Mouse (Mus musculus) cerebellum, adult 2 months (tissue): ENCODE results near the gene Cdhr3. TPM values are rescaled to one million over a fixed set of nuclear protein-coding genes. Genes with fewer than 3 reads are reported as not detected.
"Not testable (repeated sequence)": the region's sequence is repeated elsewhere in the genome, so short reads cannot be mapped to it uniquely, and the experiment has no call there.

Source experiments
- DNase-seq, 2 experiments: peaks; one replicate each; pipeline ENCODE4 v3.0.0; 2021
- H3K27ac ChIP-seq: fragments of 200-500 bp; 2 replicates; pipeline ENCODE4 v1.5.1; 2012; ENCODE audit warnings: low read length, control low read depth, inconsistent platforms; ENCODE audit not compliant: insufficient read depth
- H3K27me3 ChIP-seq: fragments of 200-500 bp; 2 replicates; pipeline ENCODE4 v1.6.1; 2012; ENCODE audit warnings: inconsistent platforms, mild to moderate bottlenecking, low read length, moderate library complexity; ENCODE audit not compliant: control insufficient read depth, insufficient read depth
- H3K4me1 ChIP-seq: fragments of 200-500 bp; 2 replicates; pipeline ENCODE4 v1.6.1; 2011; ENCODE audit warnings: low read length; ENCODE audit not compliant: control insufficient read depth, insufficient read depth
- H3K4me3 ChIP-seq: fragments of 200-500 bp; replicated peaks from 2 replicates; pipeline ENCODE3; 2011; ENCODE audit warnings: mild to moderate bottlenecking, low read depth, low read length, control low read depth; ENCODE audit not compliant: insufficient read depth
- CTCF ChIP-seq: fragments of 200-500 bp; IDR thresholded peaks from 2 replicates; pipeline ENCODE4 v1.5.1; 2011; ENCODE audit warnings: low read depth, mild to moderate bottlenecking, control low read depth, low read length, moderate library complexity, borderline replicate concordance; ENCODE audit not compliant: insufficient read depth
- POLR2A ChIP-seq: fragments of 200-500 bp; IDR thresholded peaks from 2 replicates; pipeline ENCODE4 v1.6.1; 2011; ENCODE audit warnings: low read length, control low read depth, borderline replicate concordance; ENCODE audit not compliant: insufficient read depth
- WGBS: fragments of 180-500 bp; shearing (Covaris S2); methylation state at CpG from one replicate; pipeline ENCODE4 v1.1.7; 2018; 5-methylcytosine and 5-hydroxymethylcytosine counted together
- polyA plus RNA-seq: library from polyadenylated mRNA; depleted of rRNA; stranded (reverse); fragments of >200 nt; gene quantifications from 2 replicates; pipeline ENCODE4 v1.2.3, GENCODE M21; 2012

The Cdhr3 gene
- polyA plus RNA-seq, 1 experiment: 1.4 TPM

DNA sequence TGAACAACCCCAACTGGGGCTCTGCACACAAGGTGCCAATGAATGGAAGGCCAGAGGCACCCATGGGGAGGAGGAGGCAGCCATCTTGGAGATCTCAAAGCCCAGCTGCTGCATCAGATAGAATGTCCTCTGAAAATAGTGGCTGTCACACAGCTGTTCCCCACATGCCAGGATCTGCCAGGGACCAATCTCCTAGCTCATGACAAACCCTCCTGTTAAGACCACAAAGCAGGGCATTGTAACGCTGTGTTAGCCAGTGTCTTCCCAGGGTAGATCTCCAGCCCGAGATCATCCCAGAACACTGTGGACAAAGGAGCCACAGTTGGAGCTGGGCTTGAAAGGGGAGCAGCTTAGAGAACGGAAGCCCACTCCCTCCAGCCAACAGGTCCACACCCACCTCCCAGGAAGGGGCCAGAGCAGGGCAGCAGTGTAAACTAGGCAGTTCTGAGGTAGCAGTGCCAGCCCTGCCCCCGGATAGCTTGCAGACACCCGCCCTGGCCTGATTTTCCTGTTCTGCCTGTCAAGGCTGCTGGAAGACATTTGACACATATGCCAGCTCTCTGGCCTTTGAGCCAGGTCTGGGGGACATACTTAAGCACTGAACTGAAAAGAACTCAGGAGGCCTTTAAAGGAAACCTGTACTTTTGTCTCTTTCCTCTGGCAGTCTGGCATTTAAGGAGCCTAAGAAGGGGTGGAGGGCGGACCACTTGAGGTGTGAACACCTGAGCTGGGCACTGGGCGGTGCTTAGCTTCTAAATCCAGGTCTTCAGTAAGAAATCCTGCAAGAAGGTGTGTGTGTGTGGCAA is 84.2 kb downstream of the Cdhr3 start:
- peak; percentile 13 to 18 for DNase-seq
- Histone ChIP-seq H3K27ac (no peak overlapping the region), H3K4me1 (peaks cover 3% of the 10 kb centered on the region; the same call in 1 of the 2 replicates), H3K27me3 (no peaks in the 10 kb centered on the region), H3K4me3 (no peak overlapping the region)
- no peak for TF ChIP-seq POLR2A
- no peak for TF ChIP-seq CTCF
- WGBS: 47% methylated on average over 7 of the region's 7 CpGs

- Histone ChIP-seq H3K4me3 (no peak overlapping the region), H3K27ac (no peak overlapping the region), H3K27me3 (no peaks in the 10 kb centered on the region), H3K4me1 (peaks cover 10% of the 10 kb centered on the region; the same call in 1 of the 2 replicates)
- TF ChIP-seq POLR2A (no peak), CTCF (no peak)
- DNase-seq: no peak
- WGBS: 97% methylated on average over 2 of the region's 2 CpGs
Observed at GRCm38 (mm10) chr12:33007176-33007575, 85.5 kb downstream of the Cdhr3 start.

DNA sequence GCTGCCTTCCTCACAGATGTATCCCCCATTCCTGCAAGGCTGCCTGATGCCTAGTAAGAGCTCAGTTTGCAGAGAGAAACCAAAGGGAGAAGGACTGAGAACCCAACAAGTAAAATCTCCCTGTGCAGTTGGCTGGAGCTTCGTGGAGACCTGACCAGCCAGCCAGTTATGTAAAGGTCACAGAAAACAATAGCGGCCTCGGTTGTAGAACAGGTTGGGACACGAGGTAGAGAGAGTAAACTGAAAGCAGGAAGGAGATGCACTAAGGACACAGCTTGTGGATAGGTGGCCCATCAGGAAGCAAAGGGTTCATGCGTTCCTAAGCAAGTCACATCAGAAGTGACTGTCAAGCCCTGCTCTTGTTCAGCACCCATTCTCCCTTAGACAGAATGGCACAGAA is 86.8 kb downstream of the Cdhr3 start:
- TF ChIP-seq POLR2A: no peak
- no peak for TF ChIP-seq CTCF
- no peak for DNase-seq
- WGBS: 88% methylated on average over 5 of the region's 5 CpGs
- Histone ChIP-seq H3K27ac (no peak overlapping the region), H3K4me1 (peaks cover 10% of the 10 kb centered on the region; the same call in 1 of the 2 replicates), H3K4me3 (no peak overlapping the region), H3K27me3 (no peaks in the 10 kb centered on the region)

- H3K27me3 ChIP-seq: no peaks in the 10 kb centered on the region
- peaks cover 10% of the 10 kb centered on the region; the same call in 1 of the 2 replicates for H3K4me1 ChIP-seq
- TF ChIP-seq CTCF: no peak
- no peak for TF ChIP-seq POLR2A
- H3K4me3 ChIP-seq: no peak overlapping the region
- H3K27ac ChIP-seq: no peak overlapping the region
- no peak for DNase-seq
- 34% methylated on average over 8 of the region's 8 CpGs for WGBS
Observed at GRCm38 (mm10) chr12:33003339-33003965, 89.2 kb downstream of the Cdhr3 start.

GRCm38 (mm10) chr12:33000402-33000801 is 92.3 kb downstream of the Cdhr3 start:
- WGBS: 92% methylated on average over 4 of the region's 4 CpGs

GRCm38 (mm10) chr12:32999778-33000177 is 92.9 kb downstream of the Cdhr3 start:
- H3K4me3 ChIP-seq, H3K27me3 ChIP-seq, H3K4me1 ChIP-seq, DNase-seq, H3K27ac ChIP-seq: not testable (repeated sequence)
- WGBS: 74% methylated on average over 3 of the region's 3 CpGs

More at GRCm38 (mm10) chr12:33000402-33000801, 92.3 kb downstream of the Cdhr3 start:
- H3K4me1 ChIP-seq: peaks cover 10% of the 10 kb centered on the region; the same call in 1 of the 2 replicates
- no peaks in the 10 kb centered on the region for H3K27me3 ChIP-seq
- DNase-seq: no peak
- TF ChIP-seq CTCF (no peak), POLR2A (no peak)
- H3K4me3 ChIP-seq: no peak overlapping the region
- no peak overlapping the region for H3K27ac ChIP-seq

- TF ChIP-seq POLR2A: no peak
- TF ChIP-seq CTCF: no peak
- WGBS: 78% methylated on average over 5 of the region's 5 CpGs
- no peak for DNase-seq
- Histone ChIP-seq H3K27ac (no peak overlapping the region), H3K27me3 (no peaks in the 10 kb centered on the region), H3K4me1 (peaks cover 9% of the 10 kb centered on the region; the same call in 1 of the 2 replicates), H3K4me3 (no peak overlapping the region)
Observed at GRCm38 (mm10) chr12:32998766-32999165, 93.9 kb downstream of the Cdhr3 start.
